Mouse (Mus musculus): ENCODE data around the gene Ccdc32.

DNA sequence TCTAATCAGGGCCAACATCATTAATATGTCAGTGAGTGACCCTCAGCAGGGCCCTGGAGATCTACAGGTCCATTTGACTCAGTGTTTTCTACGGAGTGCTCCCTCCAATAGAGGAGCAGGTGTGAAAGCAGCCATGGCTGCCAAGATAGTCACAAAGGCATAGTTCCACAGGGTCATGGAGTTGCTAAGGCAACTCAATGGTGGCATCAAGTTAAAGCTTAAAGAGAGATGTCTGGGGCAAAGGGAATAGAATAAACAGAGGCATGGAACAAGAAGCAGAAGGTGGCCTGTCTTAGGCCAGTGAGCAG is 32.4 kb downstream of the Ccdc32 start:
- no peak for TF ChIP-seq POLR2A (IDR thresholded peaks at IDR 0.05; ENCODE audit: low read depth, low read length)
- no peak for TF ChIP-seq CTCF (conservative IDR thresholded peaks at IDR 0.05; ENCODE audit: insufficient read depth, insufficient read length, low read depth, low read length)
